Mouse (Mus musculus): ENCODE results near the gene Tmem119.

GRCm38 (mm10) chr5:113796401-113797148, 3.7 kb downstream of the Tmem119 start:
- no peak for TF ChIP-seq CTCF (IDR thresholded peaks at IDR 0.05; ENCODE audit: low read depth, low read length)
- TF ChIP-seq POLR2A (IDR thresholded peaks at IDR 0.05; ENCODE audit: insufficient read depth, low read length), result no peak
